Comparison of ENCODE assay signal across 8 mouse cellular contexts in genomic region chr7:16845072-16845819, GRCm38 (mm10). TPM values are rescaled to one million over a fixed set of nuclear protein-coding genes. Genes with fewer than 3 reads are reported as not detected.
DNase-seq lines count a peak whose midpoint lies in the region; ATAC-seq and TF ChIP-seq lines count a peak whose summit lies in the region.

No protein-coding gene starts in this region.

- 0 out of 2 replicates have a peak, but pooled peaks cover 5% of the 10 kb centered on the region for H3K27me3 ChIP-seq in forebrain, embryonic 12.5 days
- H3K27me3 ChIP-seq in hindbrain, embryonic 14.5 days (ENCODE audit: control insufficient read depth, insufficient read depth, low read length), result no peaks in the 10 kb centered on the region
- H3K27me3 ChIP-seq in liver, embryonic 11.5 days (replicated peaks; ENCODE audit: control insufficient read depth, insufficient read depth, low read length), result no peaks in the 10 kb centered on the region
- no peaks in the 10 kb centered on the region for H3K27me3 ChIP-seq in myocyte (ENCODE audit: control insufficient read depth, insufficient read depth, insufficient read length)

- DNase-seq in adrenal gland, adult 2 months, result peak; percentile 56
- no peak for DNase-seq in adrenal gland, postnatal 4 days (ENCODE audit: low spot score in 2 of 2)
- DNase-seq in hindbrain, embryonic 14.5 days (ENCODE audit: low spot score), result no peak
- no peak for DNase-seq in liver, embryonic 11.5 days (ENCODE audit: low spot score)
- DNase-seq in thymus, postnatal 4 days, result peak; percentile 79
- DNase-seq in frontal cortex, adult 2 months (ENCODE audit: extremely low spot score in 1 of 2, low spot score in 1 of 2), result no peak

- H3K4me1 ChIP-seq in forebrain, embryonic 12.5 days, result peaks cover 34% of the 10 kb centered on the region
- H3K4me1 ChIP-seq in hindbrain, embryonic 14.5 days (replicated peaks; ENCODE audit: control insufficient read depth, insufficient read depth, low read length), result peaks cover 19% of the 10 kb centered on the region
- H3K4me1 ChIP-seq in liver, embryonic 11.5 days (replicated peaks; ENCODE audit: control insufficient read depth, insufficient read depth, low read length), result peaks cover 32% of the 10 kb centered on the region

- no peak overlapping the region for H3K27ac ChIP-seq in forebrain, embryonic 12.5 days
- no peak overlapping the region for H3K27ac ChIP-seq in hindbrain, embryonic 14.5 days
- peak overlapping the region; percentile 43 for H3K27ac ChIP-seq in liver, embryonic 11.5 days (ENCODE audit: low read depth, low read length)

- peak overlapping the region; percentile 36 for H3K4me2 ChIP-seq in forebrain, embryonic 12.5 days
- peak overlapping the region; percentile 92 for H3K4me2 ChIP-seq in hindbrain, embryonic 14.5 days (replicated peaks)
- H3K4me2 ChIP-seq in liver, embryonic 11.5 days, result peak overlapping the region; percentile 100
- peak overlapping the region; percentile 98 for H3K4me2 ChIP-seq in myocyte (ENCODE audit: low read depth)

- no peak for TF ChIP-seq POLR2A in myocyte (IDR thresholded peaks at IDR 0.05; ENCODE audit: insufficient read length, low read depth)

- 43% methylated on average over 14 of the region's 14 CpGs for WGBS in forebrain, embryonic 12.5 days
- WGBS in hindbrain, embryonic 14.5 days, result 44% methylated on average over 14 of the region's 14 CpGs
- 20% methylated on average over 14 of the region's 14 CpGs for WGBS in liver, embryonic 11.5 days

- 0 out of 2 replicates have a peak overlapping the region, but pooled peaks have one; percentile 5 for H3K4me3 ChIP-seq in forebrain, embryonic 12.5 days (replicated peaks)
- H3K4me3 ChIP-seq in hindbrain, embryonic 14.5 days (replicated peaks; ENCODE audit: low read length), result peak overlapping the region; percentile 47
- peak overlapping the region; percentile 74 for H3K4me3 ChIP-seq in liver, embryonic 11.5 days (ENCODE audit: low read depth, low read length)
- no peak overlapping the region for H3K4me3 ChIP-seq in myocyte

- peaks cover 29% of the 10 kb centered on the region for H3K36me3 ChIP-seq in forebrain, embryonic 12.5 days (replicated peaks)
- H3K36me3 ChIP-seq in hindbrain, embryonic 14.5 days (replicated peaks; ENCODE audit: control insufficient read depth, insufficient read depth), result peaks cover 28% of the 10 kb centered on the region
- H3K36me3 ChIP-seq in liver, embryonic 11.5 days (ENCODE audit: control insufficient read depth, insufficient read depth, low read length), result peaks cover 11% of the 10 kb centered on the region
- no peaks in the 10 kb centered on the region for H3K36me3 ChIP-seq in myocyte (ENCODE audit: control insufficient read depth, insufficient read depth)

- H3K9ac ChIP-seq in forebrain, embryonic 12.5 days, result peak overlapping the region; percentile 3; the same call in 1 of the 2 replicates
- peak overlapping the region; percentile 3; the same call in 1 of the 2 replicates for H3K9ac ChIP-seq in hindbrain, embryonic 14.5 days
- peak overlapping the region; percentile 58 for H3K9ac ChIP-seq in liver, embryonic 11.5 days (ENCODE audit: low read depth, low read length)

- H3K79me2 ChIP-seq in myocyte (ENCODE audit: control insufficient read depth, insufficient read depth), result no peaks in the 10 kb centered on the region

- no peak for ATAC-seq in forebrain, embryonic 12.5 days (ENCODE audit: low FRiP score)
- no peak for ATAC-seq in hindbrain, embryonic 14.5 days (ENCODE audit: low FRiP score)
- no peak for ATAC-seq in liver, embryonic 11.5 days (replicated peaks; ENCODE audit: low FRiP score)

- no peak overlapping the region for H3ac ChIP-seq in myocyte (ENCODE audit: control insufficient read depth, insufficient read length)

- no peaks in the 10 kb centered on the region for H3K9me3 ChIP-seq in forebrain, embryonic 12.5 days
- no peaks in the 10 kb centered on the region for H3K9me3 ChIP-seq in hindbrain, embryonic 14.5 days (ENCODE audit: control insufficient read depth, low read length)
- H3K9me3 ChIP-seq in liver, embryonic 11.5 days (ENCODE audit: control insufficient read depth, low read length), result no peaks in the 10 kb centered on the region

TF ChIP-seq in myocyte, 11 proteins besides CTCF, POLR2A, EP300 and RAD21:
- no peak for TF ChIP-seq USF1 (IDR thresholded peaks at IDR 0.05; ENCODE audit: low read depth)

RNA-seq across cellular contexts. Expression of gene Prkd2, which starts 2.5 kb away (rescaled TPM):
- total RNA-seq in adrenal gland, adult 2 months (2021), result 10 to 100 TPM; 16.0 to 18.4 TPM
- 39.2 and 47.2 TPM in 2 replicates for polyA plus RNA-seq in adrenal gland, adult 2 months (2012; rRNA removed)
- total RNA-seq in adrenal gland, postnatal 4 days (2021), result 10 to 100 TPM; 22.0 to 22.2 TPM
- 10.0 and 10.9 TPM in 2 replicates for polyA plus RNA-seq in forebrain, embryonic 12.5 days (2016; fragmentation: Nextera tagmentation; extraction: Ambion mirVana)
- polyA plus RNA-seq in hindbrain, embryonic 14.5 days (2014; fragmentation: Nextera tagmentation; extraction: Ambion mirVana), result 5.6 and 5.8 TPM in 2 replicates
- polyA plus RNA-seq in liver, embryonic 11.5 days (2014; fragmentation: Nextera tagmentation; extraction: Ambion mirVana), result 7.6 and 8.4 TPM in 2 replicates
- 4.7 TPM for polyA plus RNA-seq in myocyte (2012; fragmentation: generic; extraction: Trizol)
- polyA plus RNA-seq in frontal cortex, adult 2 months (2012; rRNA removed), result 6.4 and 6.7 TPM in 2 replicates

RNA-seq across cellular contexts. Expression of gene Fkrp, which starts 28.7 kb away (rescaled TPM):
- 10 to 100 TPM; 23.9 to 29.5 TPM for total RNA-seq in adrenal gland, adult 2 months (2021)
- 46.3 and 49.6 TPM in 2 replicates for polyA plus RNA-seq in adrenal gland, adult 2 months (2012; rRNA removed)
- 10 to 100 TPM; 26.3 to 29.0 TPM for total RNA-seq in adrenal gland, postnatal 4 days (2021)
- 30.5 and 31.4 TPM in 2 replicates for polyA plus RNA-seq in forebrain, embryonic 12.5 days (2016; fragmentation: Nextera tagmentation; extraction: Ambion mirVana)
- polyA plus RNA-seq in hindbrain, embryonic 14.5 days (2014; fragmentation: Nextera tagmentation; extraction: Ambion mirVana), result 44.7 and 48.5 TPM in 2 replicates
- 20.3 and 22.9 TPM in 2 replicates for polyA plus RNA-seq in liver, embryonic 11.5 days (2014; fragmentation: Nextera tagmentation; extraction: Ambion mirVana)
- 26.7 TPM for polyA plus RNA-seq in myocyte (2012; fragmentation: generic; extraction: Trizol)
- 38.2 and 40.3 TPM in 2 replicates for polyA plus RNA-seq in frontal cortex, adult 2 months (2012; rRNA removed)

RNA-seq across cellular contexts. Expression of gene Strn4, which starts 29.6 kb away (rescaled TPM):
- total RNA-seq in adrenal gland, adult 2 months (2021), result 10 to 100 TPM; 58.9 to 64.1 TPM
- 121 and 138 TPM in 2 replicates for polyA plus RNA-seq in adrenal gland, adult 2 months (2012; rRNA removed)
- total RNA-seq in adrenal gland, postnatal 4 days (2021), result 100 to 1,000 TPM in 1 of 2 experiments, 10 to 100 TPM in 1; 96.9 to 106 TPM
- polyA plus RNA-seq in forebrain, embryonic 12.5 days (2016; fragmentation: Nextera tagmentation; extraction: Ambion mirVana), result 176 and 180 TPM in 2 replicates
- 174 and 197 TPM in 2 replicates for polyA plus RNA-seq in hindbrain, embryonic 14.5 days (2014; fragmentation: Nextera tagmentation; extraction: Ambion mirVana)
- polyA plus RNA-seq in liver, embryonic 11.5 days (2014; fragmentation: Nextera tagmentation; extraction: Ambion mirVana), result 74.8 and 80.9 TPM in 2 replicates
- polyA plus RNA-seq in myocyte (2012; fragmentation: generic; extraction: Trizol), result 51.8 TPM
- 262 TPM in 2 replicates for polyA plus RNA-seq in frontal cortex, adult 2 months (2012; rRNA removed)

RNA-seq across cellular contexts. Expression of gene Dact3, which starts 29.9 kb away (rescaled TPM):
- total RNA-seq in adrenal gland, adult 2 months (2021), result 1 to 10 TPM; 2.5 to 5.3 TPM
- 16.2 and 22.1 TPM in 2 replicates for polyA plus RNA-seq in adrenal gland, adult 2 months (2012; rRNA removed)
- total RNA-seq in adrenal gland, postnatal 4 days (2021), result 10 to 100 TPM; 12.7 to 13.7 TPM
- 2.6 and 3.2 TPM in 2 replicates for polyA plus RNA-seq in forebrain, embryonic 12.5 days (2016; fragmentation: Nextera tagmentation; extraction: Ambion mirVana)
- 5.8 and 6.6 TPM in 2 replicates for polyA plus RNA-seq in hindbrain, embryonic 14.5 days (2014; fragmentation: Nextera tagmentation; extraction: Ambion mirVana)
- polyA plus RNA-seq in liver, embryonic 11.5 days (2014; fragmentation: Nextera tagmentation; extraction: Ambion mirVana), result 2.5 and 2.6 TPM in 2 replicates
- polyA plus RNA-seq in myocyte (2012; fragmentation: generic; extraction: Trizol), result 10.0 TPM
- polyA plus RNA-seq in frontal cortex, adult 2 months (2012; rRNA removed), result 151 and 154 TPM in 2 replicates

RNA-seq across cellular contexts. Expression of gene Gng8, which starts 46.3 kb away (rescaled TPM):
- under 1 TPM; 0.43 to 0.69 TPM for total RNA-seq in adrenal gland, adult 2 months (2021)
- polyA plus RNA-seq in adrenal gland, adult 2 months (2012; rRNA removed), result 1.0 and 1.7 TPM in 2 replicates
- 1 to 10 TPM; 2.4 to 4.0 TPM for total RNA-seq in adrenal gland, postnatal 4 days (2021)
- polyA plus RNA-seq in forebrain, embryonic 12.5 days (2016; fragmentation: Nextera tagmentation; extraction: Ambion mirVana), result 14.7 and 16.4 TPM in 2 replicates
- 0.78 and 2.5 TPM in 2 replicates for polyA plus RNA-seq in hindbrain, embryonic 14.5 days (2014; fragmentation: Nextera tagmentation; extraction: Ambion mirVana)
- polyA plus RNA-seq in liver, embryonic 11.5 days (2014; fragmentation: Nextera tagmentation; extraction: Ambion mirVana), result 1.8 and 3.3 TPM in 2 replicates
- polyA plus RNA-seq in myocyte (2012; fragmentation: generic; extraction: Trizol), result 3.8 TPM
- 5.9 and 7.6 TPM in 2 replicates for polyA plus RNA-seq in frontal cortex, adult 2 months (2012; rRNA removed)

Comparison
In these comparisons a context has a peak if more than half of its experiments do, and no peak if none do; other contexts are left out.
1. DNase-seq: peak in adrenal gland, adult 2 months (single experiment) and thymus, postnatal 4 days (single experiment); none in adrenal gland, postnatal 4 days (0 of 2), hindbrain, embryonic 14.5 days (single experiment), liver, embryonic 11.5 days (single experiment) and frontal cortex, adult 2 months (0 of 2).
2. H3K4me2 ChIP-seq: peak in every context shown above with its lines; median percentile 100 in liver, embryonic 11.5 days; 98 in myocyte; 92 in hindbrain, embryonic 14.5 days; 36 in forebrain, embryonic 12.5 days.
3. H3K9ac ChIP-seq: peak in every context shown above with its lines; median percentile 58 in liver, embryonic 11.5 days; 3 in forebrain, embryonic 12.5 days; 3 in hindbrain, embryonic 14.5 days.